Mouse (Mus musculus) lung, embryonic 16.5 days (tissue): ENCODE data around the gene Syt17. TPM values are rescaled to one million over a fixed set of nuclear protein-coding genes. Genes with fewer than 3 reads are reported as not detected.

Experiments
- ATAC-seq: fragments of 200-750 bp; cut with Nextera tagmentation; 2 replicates; pipeline ENCODE4 v1.8.0; 2017; ENCODE audit warnings: low read depth, mild to moderate bottlenecking, moderate library complexity
- H3K27ac ChIP-seq: fragments of 300-500 bp; sonication (generic); 2 replicates; pipeline ENCODE4 v1.5.1; 2014; ENCODE audit warnings: mild to moderate bottlenecking, control low read depth, low read length
- H3K27me3 ChIP-seq: fragments of 300-500 bp; sonication (generic); 2 replicates; pipeline ENCODE4 v1.6.1; 2014; ENCODE audit warnings: low read depth, low read length, mixed read lengths; ENCODE audit not compliant: control insufficient read depth, insufficient read depth
- H3K36me3 ChIP-seq: fragments of 300-500 bp; sonication (generic); 2 replicates; pipeline ENCODE4 v1.6.1; 2014; ENCODE audit warnings: low read length; ENCODE audit not compliant: control insufficient read depth, insufficient read depth
- H3K4me1 ChIP-seq: fragments of 300-500 bp; sonication (generic); replicated peaks from 2 replicates; pipeline ENCODE4 v1.6.1; 2014; ENCODE audit warnings: low read length, mixed read lengths; ENCODE audit not compliant: control insufficient read depth, insufficient read depth
- H3K4me2 ChIP-seq: fragments of 300-500 bp; sonication (generic); 2 replicates; pipeline ENCODE4 v1.6.1; 2014; ENCODE audit warnings: low read depth, low read length, control low read depth
- H3K4me3 ChIP-seq: fragments of 300-500 bp; sonication (generic); 2 replicates; pipeline ENCODE4 v1.5.1; 2014; ENCODE audit warnings: mild to moderate bottlenecking, low read length, control low read depth
- H3K9ac ChIP-seq: fragments of 300-500 bp; sonication (generic); 2 replicates; pipeline ENCODE4 v1.6.1; 2014; ENCODE audit warnings: low read length, control low read depth
- H3K9me3 ChIP-seq: fragments of 300-500 bp; sonication (generic); 2 replicates; pipeline ENCODE4 v1.6.1; 2016; ENCODE audit warnings: low read length; ENCODE audit not compliant: control insufficient read depth
- WGBS: fragments of 180-500 bp; shearing (Covaris S2); extraction: QIAGEN DNeasy Blood & Tissue Kit; methylation state at CpG from one replicate; pipeline ENCODE4 v1.1.7; 2014; 5-methylcytosine and 5-hydroxymethylcytosine counted together
- polyA plus RNA-seq: library from polyadenylated mRNA; unstranded; fragments of >200 nt; fragmentation: Nextera tagmentation; extraction: Ambion mirVana; gene quantifications from 2 replicates; pipeline ENCODE4 v1.2.1, GENCODE M21; 2015

Gene Syt17
- polyA plus RNA-seq = 2.9 and 3.6 TPM in 2 replicates

GRCm38 (mm10) chr7:118448134-118448967, at the start of gene Syt17:
Gene Syt17 (minus strand): TSS chr7:118448222.
- peak within 1 kb of the TSS; percentile 68 for H3K4me3 ChIP-seq
- H3K27me3 ChIP-seq = peaks cover 16% of the 10 kb centered on the region
- H3K9me3 ChIP-seq = no peaks in the 10 kb centered on the region
- peaks cover 11% of the 10 kb centered on the region for H3K4me1 ChIP-seq
- no peaks in the 10 kb centered on the region for H3K36me3 ChIP-seq
- peak within 1 kb of the TSS; percentile 66 for H3K9ac ChIP-seq
- peak within 1 kb of the TSS; percentile 87 for H3K4me2 ChIP-seq
- peak; percentile 66 for ATAC-seq
- no peak within 1 kb of the TSS for H3K27ac ChIP-seq
- WGBS = under 1% methylated on average over 56 of the region's 58 CpGs

GRCm38 (mm10) chr7:118494892-118495579, 47.0 kb upstream of the Syt17 start:
- peaks cover 12% of the 10 kb centered on the region for H3K4me1 ChIP-seq
- no peak overlapping the region for H3K4me2 ChIP-seq
- H3K36me3 ChIP-seq = 0 out of 2 replicates have a peak, but pooled peaks cover 2% of the 10 kb centered on the region
- no peak for ATAC-seq
- no peaks in the 10 kb centered on the region for H3K9me3 ChIP-seq
- no peak overlapping the region for H3K27ac ChIP-seq
- H3K27me3 ChIP-seq = no peaks in the 10 kb centered on the region
- no peak overlapping the region for H3K9ac ChIP-seq
- no peak overlapping the region for H3K4me3 ChIP-seq
- 63% methylated on average over 4 of the region's 4 CpGs for WGBS

GRCm38 (mm10) chr7:118493892-118494291, 45.9 kb upstream of the Syt17 start:
- H3K9ac ChIP-seq = no peak overlapping the region
- WGBS = 61% methylated on average over 9 of the region's 9 CpGs
- no peak overlapping the region for H3K4me2 ChIP-seq
- H3K27ac ChIP-seq = peak overlapping the region; percentile 39
- H3K36me3 ChIP-seq = 0 out of 2 replicates have a peak, but pooled peaks cover 6% of the 10 kb centered on the region
- peaks cover 23% of the 10 kb centered on the region for H3K4me1 ChIP-seq
- H3K4me3 ChIP-seq = no peak overlapping the region
- peak; percentile 8; the same call in 1 of the 2 replicates for ATAC-seq
- no peaks in the 10 kb centered on the region for H3K27me3 ChIP-seq
- no peaks in the 10 kb centered on the region for H3K9me3 ChIP-seq

GRCm38 (mm10) chr7:118491431-118492147, 43.6 kb upstream of the Syt17 start, which contains the start of gene Itpripl2:
Gene Itpripl2 (minus strand): TSS chr7:118491975.
- H3K4me3 ChIP-seq = peak within 1 kb of the TSS; percentile 79
- H3K4me1 ChIP-seq = peaks cover 37% of the 10 kb centered on the region
- H3K27me3 ChIP-seq = no peaks in the 10 kb centered on the region
- no peaks in the 10 kb centered on the region for H3K9me3 ChIP-seq
- H3K36me3 ChIP-seq = 0 out of 2 replicates have a peak, but pooled peaks cover 6% of the 10 kb centered on the region
- 0% methylated on average over 38 of the region's 55 CpGs for whole genome bisulfite sequencing
- H3K27ac ChIP-seq = peak within 1 kb of the TSS; percentile 94
- H3K9ac ChIP-seq = peak within 1 kb of the TSS; percentile 99
- ATAC-seq = peak; percentile 90
- H3K4me2 ChIP-seq = peak within 1 kb of the TSS; percentile 79

- no peaks in the 10 kb centered on the region for H3K9me3 ChIP-seq
- peak overlapping the region; percentile 99 for H3K9ac ChIP-seq
- ATAC-seq = peak; percentile 37
- no peaks in the 10 kb centered on the region for H3K27me3 ChIP-seq
- H3K36me3 ChIP-seq = 0 out of 2 replicates have a peak, but pooled peaks cover 6% of the 10 kb centered on the region
- peak overlapping the region; percentile 94 for H3K27ac ChIP-seq
- peak overlapping the region; percentile 79 for H3K4me2 ChIP-seq
- H3K4me1 ChIP-seq = peaks cover 37% of the 10 kb centered on the region
- WGBS = 6% methylated on average over 62 of the region's 67 CpGs
- peak overlapping the region; percentile 79 for H3K4me3 ChIP-seq
These were observed 42.8 kb upstream of the Syt17 start for GRCm38 (mm10) chr7:118490666-118491430.

GRCm38 (mm10) chr7:118489706-118490665, 42.0 kb upstream of the Syt17 start:
- no peak for ATAC-seq
- Histone ChIP-seq H3K4me3 (peak overlapping the region; percentile 79), H3K27me3 (no peaks in the 10 kb centered on the region), H3K36me3 (0 out of 2 replicates have a peak, but pooled peaks cover 6% of the 10 kb centered on the region), H3K4me2 (peak overlapping the region; percentile 79), H3K4me1 (peaks cover 37% of the 10 kb centered on the region), H3K9me3 (no peaks in the 10 kb centered on the region), H3K9ac (peak overlapping the region; percentile 99), H3K27ac (no peak overlapping the region)
- 35% methylated on average over 57 of the region's 57 CpGs for WGBS

GRCm38 (mm10) chr7:118488060-118488664, 40.1 kb upstream of the Syt17 start:
- H3K9ac ChIP-seq = peak overlapping the region; percentile 40; the same call in 1 of the 2 replicates
- H3K4me1 ChIP-seq = peaks cover 37% of the 10 kb centered on the region
- peak overlapping the region; percentile 48 for H3K4me2 ChIP-seq
- no peak for ATAC-seq
- no peaks in the 10 kb centered on the region for H3K9me3 ChIP-seq
- 21% methylated on average over 8 of the region's 8 CpGs for WGBS
- H3K36me3 ChIP-seq = 0 out of 2 replicates have a peak, but pooled peaks cover 6% of the 10 kb centered on the region
- H3K27ac ChIP-seq = peak overlapping the region; percentile 21
- H3K27me3 ChIP-seq = no peaks in the 10 kb centered on the region
- H3K4me3 ChIP-seq = peak overlapping the region; percentile 26
